Mouse (Mus musculus) WW6 (cell line): ENCODE data around the gene Tmem270.

Experiments used
- DNase-seq: peaks from one replicate; pipeline ENCODE4 v3.0.0-alpha.2; 2013; ENCODE audit warnings: low read depth, low spot score

Tmem270 gene

GRCm38 (mm10) chr5:134887447-134888335, 18.8 kb downstream of the Tmem270 start:
- no peak for DNase-seq

- DNase-seq = no peak
Measured at GRCm38 (mm10) chr5:134883077-134883476, 23.5 kb downstream of the Tmem270 start.

GRCm38 (mm10) chr5:134876801-134877200, 29.7 kb downstream of the Tmem270 start:
- no peak for DNase-seq

GRCm38 (mm10) chr5:134875245-134875644, 31.3 kb downstream of the Tmem270 start:
- DNase-seq = no peak

GRCm38 (mm10) chr5:134873956-134874879, 32.3 kb downstream of the Tmem270 start:
- DNase-seq = no peak

- DNase-seq = no peak
Measured at GRCm38 (mm10) chr5:134873034-134873433, 33.5 kb downstream of the Tmem270 start.

GRCm38 (mm10) chr5:134872597-134872996, 33.9 kb downstream of the Tmem270 start:
- DNase-seq = no peak

GRCm38 (mm10) chr5:134868506-134868905, 38.0 kb downstream of the Tmem270 start:
- DNase-seq = no peak

GRCm38 (mm10) chr5:134867320-134868144, 39.0 kb downstream of the Tmem270 start:
- DNase-seq = no peak

- DNase-seq = no peak
Measured at GRCm38 (mm10) chr5:134865158-134865557, 41.4 kb downstream of the Tmem270 start.

GRCm38 (mm10) chr5:134861902-134862497, 44.5 kb downstream of the Tmem270 start:
- DNase-seq = no peak

- DNase-seq = no peak
Measured at GRCm38 (mm10) chr5:134859193-134859592, 47.3 kb downstream of the Tmem270 start.

- no peak for DNase-seq
Measured at GRCm38 (mm10) chr5:134858378-134858777, 48.2 kb downstream of the Tmem270 start.

GRCm38 (mm10) chr5:134852873-134853272, 53.7 kb downstream of the Tmem270 start:
- no peak for DNase-seq
